Mouse (Mus musculus) spleen, adult 2 months (tissue): ENCODE data around the gene Agtrap.

Experiments
- CTCF ChIP-seq: fragments of 200-500 bp; IDR thresholded peaks from 2 replicates; pipeline ENCODE4 v1.5.1; 2011; ENCODE audit warnings: mild to moderate bottlenecking, inconsistent platforms; ENCODE audit not compliant: insufficient read depth, insufficient read length, insufficient replicate concordance; ENCODE audit errors: extremely low read depth
- POLR2A ChIP-seq: fragments of 200-500 bp; IDR thresholded peaks from 2 replicates; pipeline ENCODE4 v1.6.1; 2011; ENCODE audit warnings: low read depth, low read length, inconsistent platforms

GRCm38 (mm10) chr4:148091181-148091580 lies 3.4 kb upstream of the Agtrap start:
- TF ChIP-seq POLR2A (no peak), CTCF (no peak)
